In genomic region chr14:24508070-24508773, GRCm38 (mm10) we compare ENCODE assay signal across 9 mouse cellular contexts. TPM values are rescaled to one million over a fixed set of nuclear protein-coding genes. Genes with fewer than 3 reads are reported as not detected.
A peak's percentile ranks its signal among the peaks of the same experiment; 100 is the strongest.
DNase-seq lines count a peak whose midpoint lies in the region; ATAC-seq lines count a peak whose summit lies in the region.
"Had no signal": no experiment of that assay in that cellular context is flagged by ENCODE, and none has a peak within 500 bp of the region (broad histone marks: within the 10 kb centered on the region; RNA-seq: fewer than 3 reads in every experiment).

No protein-coding gene starts in this region.

- WGBS in heart, embryonic 15.5 days = 19% methylated on average over 18 of the region's 18 CpGs
- WGBS in embryonic facial prominence, embryonic 11.5 days = 15% methylated on average over 18 of the region's 18 CpGs
- 10% methylated on average over 18 of the region's 18 CpGs for WGBS in hindbrain, embryonic 15.5 days
- WGBS in neural tube, embryonic 12.5 days = 14% methylated on average over 18 of the region's 18 CpGs

- DNase-seq in heart, postnatal 4 days = no peak
- DNase-seq in embryonic facial prominence, embryonic 11.5 days (ENCODE audit: low spot score) = peak; percentile 46
- no peak for DNase-seq in urinary bladder, postnatal 10 days (ENCODE audit: low spot score)
- DNase-seq in gastrocnemius, postnatal 36 days = no peak
- no peak for DNase-seq in kidney, adult 9 months

- peaks cover 13% of the 10 kb centered on the region for H3K4me1 ChIP-seq in heart, embryonic 15.5 days (replicated peaks)
- H3K4me1 ChIP-seq in embryonic facial prominence, embryonic 11.5 days (ENCODE audit: control insufficient read depth, insufficient read depth, low read length) = no peaks in the 10 kb centered on the region
- H3K4me1 ChIP-seq in hindbrain, embryonic 15.5 days (replicated peaks) = peaks cover 22% of the 10 kb centered on the region
- H3K4me1 ChIP-seq in neural tube, embryonic 12.5 days = peaks cover 21% of the 10 kb centered on the region

- no peak overlapping the region for H3K27ac ChIP-seq in heart, embryonic 15.5 days
- no peak overlapping the region for H3K27ac ChIP-seq in embryonic facial prominence, embryonic 11.5 days (replicated peaks; ENCODE audit: low read depth, low read length)
- peak overlapping the region; percentile 59; the same call in 1 of the 2 replicates for H3K27ac ChIP-seq in hindbrain, embryonic 15.5 days (replicated peaks)
- no peak overlapping the region for H3K27ac ChIP-seq in neural tube, embryonic 12.5 days

- 0 out of 2 replicates have a peak overlapping the region, but pooled peaks have one; percentile 3 for H3K4me3 ChIP-seq in heart, embryonic 15.5 days
- H3K4me3 ChIP-seq in embryonic facial prominence, embryonic 11.5 days (ENCODE audit: low read depth, low read length) = no peak overlapping the region
- H3K4me3 ChIP-seq in hindbrain, embryonic 15.5 days = peak overlapping the region; percentile 7; the same call in 1 of the 2 replicates
- H3K4me3 ChIP-seq in neural tube, embryonic 12.5 days = no peak overlapping the region
- H3K4me3 ChIP-seq: myocyte had no signal

- no peaks in the 10 kb centered on the region for H3K36me3 ChIP-seq in heart, embryonic 15.5 days
- H3K36me3 ChIP-seq in embryonic facial prominence, embryonic 11.5 days (replicated peaks; ENCODE audit: control insufficient read depth, insufficient read depth, low read depth, low read length) = no peaks in the 10 kb centered on the region
- no peaks in the 10 kb centered on the region for H3K36me3 ChIP-seq in hindbrain, embryonic 15.5 days
- H3K36me3 ChIP-seq in neural tube, embryonic 12.5 days = no peaks in the 10 kb centered on the region

- peak overlapping the region; percentile 47 for H3K4me2 ChIP-seq in heart, embryonic 15.5 days
- H3K4me2 ChIP-seq in embryonic facial prominence, embryonic 11.5 days (ENCODE audit: low read depth, low read length) = peak overlapping the region; percentile 29
- H3K4me2 ChIP-seq in hindbrain, embryonic 15.5 days = peak overlapping the region; percentile 45
- H3K4me2 ChIP-seq in neural tube, embryonic 12.5 days (replicated peaks) = peak overlapping the region; percentile 40

- no peak overlapping the region for H3K9ac ChIP-seq in heart, embryonic 15.5 days
- no peak overlapping the region; the same call in 1 of the 2 replicates for H3K9ac ChIP-seq in embryonic facial prominence, embryonic 11.5 days (replicated peaks; ENCODE audit: low read length)
- H3K9ac ChIP-seq in hindbrain, embryonic 15.5 days = 0 out of 2 replicates have a peak overlapping the region, but pooled peaks have one; percentile 27
- no peak overlapping the region for H3K9ac ChIP-seq in neural tube, embryonic 12.5 days

- no peaks in the 10 kb centered on the region for H3K27me3 ChIP-seq in heart, embryonic 15.5 days
- H3K27me3 ChIP-seq in embryonic facial prominence, embryonic 11.5 days (ENCODE audit: control insufficient read depth, insufficient read depth, low read length) = no peaks in the 10 kb centered on the region
- no peaks in the 10 kb centered on the region for H3K27me3 ChIP-seq in hindbrain, embryonic 15.5 days
- H3K27me3 ChIP-seq in neural tube, embryonic 12.5 days (replicated peaks) = no peaks in the 10 kb centered on the region

- intact Hi-C loops in gastrocnemius, postnatal 36 days (cut with DNase I) = loop anchor here (10.0 kb wide), 2 partner anchors 607 to 947 kb away; partner anchors contain the start of gene Zmiz1

- no peak for ATAC-seq in heart, embryonic 15.5 days (replicated peaks; ENCODE audit: insufficient number of reproducible peaks, insufficient read depth, low FRiP score, low read depth)
- ATAC-seq in embryonic facial prominence, embryonic 11.5 days (replicated peaks; ENCODE audit: insufficient number of reproducible peaks, low FRiP score, low TSS enrichment, low read depth) = no peak
- peak; percentile 43; the same call in 1 of the 2 replicates for ATAC-seq in hindbrain, embryonic 15.5 days (ENCODE audit: low FRiP score, low read depth)
- ATAC-seq in neural tube, embryonic 12.5 days (ENCODE audit: low FRiP score, low read depth) = no peak

- H3K9me3 ChIP-seq in heart, embryonic 15.5 days (replicated peaks) = no peaks in the 10 kb centered on the region; the same call in 1 of the 2 replicates
- H3K9me3 ChIP-seq in embryonic facial prominence, embryonic 11.5 days (replicated peaks; ENCODE audit: control insufficient read depth, low read length) = no peaks in the 10 kb centered on the region; the same call in 1 of the 2 replicates
- H3K9me3 ChIP-seq in hindbrain, embryonic 15.5 days = 0 out of 2 replicates have a peak, but pooled peaks cover 4% of the 10 kb centered on the region
- peaks cover 6% of the 10 kb centered on the region; the same call in 1 of the 2 replicates for H3K9me3 ChIP-seq in neural tube, embryonic 12.5 days

RNA-seq across cellular contexts. Expression of gene Rps24, which starts 21.3 kb away (rescaled TPM):
- 442 and 576 TPM in 2 replicates for polyA plus RNA-seq in heart, embryonic 15.5 days (2015; fragmentation: Nextera tagmentation; extraction: Ambion mirVana)
- total RNA-seq in heart, postnatal 4 days (2021) = 1,000 to 10,000 TPM; 1,182 to 1,239 TPM
- 1,210 and 1,350 TPM in 2 replicates for polyA plus RNA-seq in embryonic facial prominence, embryonic 11.5 days (2014; fragmentation: Nextera tagmentation; extraction: Ambion mirVana)
- polyA plus RNA-seq in hindbrain, embryonic 15.5 days (2015; fragmentation: Nextera tagmentation; extraction: Ambion mirVana) = 520 and 607 TPM in 2 replicates
- polyA plus RNA-seq in neural tube, embryonic 12.5 days (2016; fragmentation: Nextera tagmentation; extraction: Ambion mirVana) = 871 and 874 TPM in 2 replicates
- 100 to 1,000 TPM; 605 to 696 TPM for total RNA-seq in gastrocnemius, postnatal 36 days (2021)

RNA-seq across cellular contexts. Expression of gene Polr3a, which starts 21.4 kb away (rescaled TPM):
- polyA plus RNA-seq in heart, embryonic 15.5 days (2015; fragmentation: Nextera tagmentation; extraction: Ambion mirVana) = 11.9 and 13.5 TPM in 2 replicates
- 10 to 100 TPM; 16.8 to 17.7 TPM for total RNA-seq in heart, postnatal 4 days (2021)
- polyA plus RNA-seq in embryonic facial prominence, embryonic 11.5 days (2014; fragmentation: Nextera tagmentation; extraction: Ambion mirVana) = 15.5 and 17.3 TPM in 2 replicates
- 18.0 and 20.1 TPM in 2 replicates for polyA plus RNA-seq in hindbrain, embryonic 15.5 days (2015; fragmentation: Nextera tagmentation; extraction: Ambion mirVana)
- 20.8 and 21.9 TPM in 2 replicates for polyA plus RNA-seq in neural tube, embryonic 12.5 days (2016; fragmentation: Nextera tagmentation; extraction: Ambion mirVana)
- total RNA-seq in gastrocnemius, postnatal 36 days (2021) = 1 to 10 TPM; 6.2 to 9.0 TPM

Comparison
In these comparisons a context has a peak if more than half of its experiments do, and no peak if none do; other contexts are left out.
1. H3K4me3 ChIP-seq: peak in heart, embryonic 15.5 days (single experiment) and hindbrain, embryonic 15.5 days (single experiment); none in embryonic facial prominence, embryonic 11.5 days (single experiment) and neural tube, embryonic 12.5 days (single experiment).
2. Peak in every context shown above with its lines, with median percentiles within 50 percentile points of each other: H3K4me2 ChIP-seq.